Mouse (Mus musculus) heart, embryonic 11.5 days (tissue): ENCODE data around the gene Hoxa1. TPM values are rescaled to one million over a fixed set of nuclear protein-coding genes. Genes with fewer than 3 reads are reported as not detected.

Experiments used
- ATAC-seq: fragments of 200-750 bp; cut with Nextera tagmentation; replicated peaks from 2 replicates; pipeline ENCODE4 v1.8.0; 2017; ENCODE audit warnings: moderate library complexity; ENCODE audit not compliant: insufficient number of reproducible peaks, low FRiP score, low TSS enrichment
- H3K27ac ChIP-seq: fragments of 300-500 bp; sonication (generic); 2 replicates; pipeline ENCODE4 v1.5.1; 2014; ENCODE audit warnings: mild to moderate bottlenecking, low read depth, low read length
- H3K27me3 ChIP-seq: fragments of 300-500 bp; sonication (generic); 2 replicates; pipeline ENCODE4 v1.6.1; 2014; ENCODE audit warnings: mild to moderate bottlenecking, low read length, mixed read lengths; ENCODE audit not compliant: control insufficient read depth, insufficient read depth
- H3K36me3 ChIP-seq: fragments of 300-500 bp; sonication (generic); 2 replicates; pipeline ENCODE4 v1.6.1; 2014; ENCODE audit warnings: mild to moderate bottlenecking, low read length, moderate library complexity, mixed read lengths; ENCODE audit not compliant: control insufficient read depth, insufficient read depth
- H3K4me1 ChIP-seq: fragments of 300-500 bp; sonication (generic); 2 replicates; pipeline ENCODE4 v1.6.1; 2014; ENCODE audit warnings: low read length; ENCODE audit not compliant: control insufficient read depth, insufficient read depth
- H3K4me2 ChIP-seq: fragments of 300-500 bp; sonication (generic); 2 replicates; pipeline ENCODE4 v1.6.1; 2014; ENCODE audit warnings: mild to moderate bottlenecking, moderate library complexity
- H3K4me3 ChIP-seq: fragments of 300-500 bp; sonication (generic); 2 replicates; pipeline ENCODE4 v1.5.1; 2014; ENCODE audit warnings: low read depth, low read length
- H3K9ac ChIP-seq: fragments of 300-500 bp; sonication (generic); 2 replicates; pipeline ENCODE4 v1.6.1; 2014; ENCODE audit warnings: mild to moderate bottlenecking, low read depth, low read length, moderate library complexity
- H3K9me3 ChIP-seq: fragments of 300-500 bp; sonication (generic); replicated peaks from 2 replicates; pipeline ENCODE4 v1.6.1; 2016; ENCODE audit warnings: low read length; ENCODE audit not compliant: control insufficient read depth
- WGBS: fragments of 180-500 bp; shearing (Covaris S2); extraction: QIAGEN DNeasy Blood & Tissue Kit; methylation state at CpG from one replicate; pipeline ENCODE4 v1.1.7; 2014; ENCODE audit not compliant: insufficient replicate concordance; 5-methylcytosine and 5-hydroxymethylcytosine counted together
- polyA plus RNA-seq: library from polyadenylated mRNA; unstranded; fragments of >200 nt; fragmentation: Nextera tagmentation; extraction: Ambion mirVana; gene quantifications from 2 replicates; pipeline ENCODE4 v1.2.1, GENCODE M21; 2014

Gene Hoxa1
- polyA plus RNA-seq, 1 experiment from 2014 or later = 1.2 TPM

GRCm38 (mm10) chr6:52191860-52192550 is 33.9 kb upstream of the Hoxa1 start:
- ATAC-seq = peak; percentile 59; the same call in 1 of the 2 replicates
- Histone ChIP-seq H3K27ac (peak overlapping the region; percentile 12; the same call in 1 of the 2 replicates), H3K4me1 (peaks cover 11% of the 10 kb centered on the region; the same call in 1 of the 2 replicates), H3K4me3 (peak overlapping the region; percentile 53), H3K4me2 (peak overlapping the region; percentile 78), H3K27me3 (peaks cover 97% of the 10 kb centered on the region), H3K9ac (peak overlapping the region; percentile 58; the same call in 1 of the 2 replicates), H3K9me3 (no peaks in the 10 kb centered on the region), H3K36me3 (no peaks in the 10 kb centered on the region)
- WGBS = 2% methylated on average over 27 of the region's 55 CpGs

- Histone ChIP-seq H3K27me3 (peaks cover 97% of the 10 kb centered on the region), H3K27ac (peak within 1 kb of the TSS; percentile 17; the same call in 1 of the 2 replicates)
- ATAC-seq = no peak
Observed at GRCm38 (mm10) chr6:52190906-52191810, 33.0 kb upstream of the Hoxa1 start, which contains the start of gene Hoxa4. Hoxa4 (minus strand) TSS chr6:52191753.

GRCm38 (mm10) chr6:52190410-52190809 is 32.3 kb upstream of the Hoxa1 start:
- H3K27me3 ChIP-seq = peaks cover 97% of the 10 kb centered on the region
- no peak overlapping the region for H3K27ac ChIP-seq
- H3K4me1 ChIP-seq = peaks cover 11% of the 10 kb centered on the region; the same call in 1 of the 2 replicates
- ATAC-seq = no peak
- H3K4me3 ChIP-seq = peak overlapping the region; percentile 53; the same call in 1 of the 2 replicates
- no peaks in the 10 kb centered on the region for H3K9me3 ChIP-seq
- peak overlapping the region; percentile 78 for H3K4me2 ChIP-seq
- 1% methylated on average over 23 of the region's 23 CpGs for WGBS
- no peaks in the 10 kb centered on the region for H3K36me3 ChIP-seq
- 0 out of 2 replicates have a peak overlapping the region, but pooled peaks have one; percentile 22 for H3K9ac ChIP-seq

More at GRCm38 (mm10) chr6:52190906-52191810, 33.0 kb upstream of the Hoxa1 start, which contains the start of gene Hoxa4:
- Histone ChIP-seq H3K4me1 (peaks cover 11% of the 10 kb centered on the region; the same call in 1 of the 2 replicates), H3K9me3 (no peaks in the 10 kb centered on the region), H3K9ac (peak within 1 kb of the TSS; percentile 61; the same call in 1 of the 2 replicates), H3K4me2 (peak within 1 kb of the TSS; percentile 78), H3K4me3 (peak within 1 kb of the TSS; percentile 53), H3K36me3 (no peaks in the 10 kb centered on the region)
- under 1% methylated on average over 59 of the region's 102 CpGs for WGBS

- peak overlapping the region; percentile 18; the same call in 1 of the 2 replicates for H3K4me3 ChIP-seq
- peaks cover 98% of the 10 kb centered on the region for H3K27me3 ChIP-seq
- ATAC-seq = no peak
- H3K9ac ChIP-seq = no peak overlapping the region
- WGBS = 6% methylated on average over 8 of the region's 8 CpGs
- no peak overlapping the region for H3K4me2 ChIP-seq
- no peak overlapping the region for H3K27ac ChIP-seq
- peaks cover 11% of the 10 kb centered on the region; the same call in 1 of the 2 replicates for H3K4me1 ChIP-seq
- no peaks in the 10 kb centered on the region for H3K36me3 ChIP-seq
- H3K9me3 ChIP-seq = no peaks in the 10 kb centered on the region
Observed at GRCm38 (mm10) chr6:52189909-52190308, 31.8 kb upstream of the Hoxa1 start.

GRCm38 (mm10) chr6:52189172-52189591 is 31.1 kb upstream of the Hoxa1 start:
- no peak for ATAC-seq
- peaks cover 11% of the 10 kb centered on the region; the same call in 1 of the 2 replicates for H3K4me1 ChIP-seq
- no peak overlapping the region for H3K27ac ChIP-seq
- H3K9ac ChIP-seq = no peak overlapping the region
- no peaks in the 10 kb centered on the region for H3K9me3 ChIP-seq
- H3K27me3 ChIP-seq = peaks cover 98% of the 10 kb centered on the region
- H3K4me3 ChIP-seq = no peak overlapping the region
- 16% methylated on average over 5 of the region's 5 CpGs for WGBS
- H3K36me3 ChIP-seq = no peaks in the 10 kb centered on the region
- no peak overlapping the region for H3K4me2 ChIP-seq

- 30% methylated on average over 1 of the region's 1 CpGs for WGBS
- Histone ChIP-seq H3K4me3 (no peak overlapping the region), H3K27ac (no peak overlapping the region), H3K27me3 (peaks cover 100% of the 10 kb centered on the region), H3K9ac (no peak overlapping the region), H3K4me2 (no peak overlapping the region), H3K36me3 (no peaks in the 10 kb centered on the region), H3K4me1 (peaks cover 4% of the 10 kb centered on the region; the same call in 1 of the 2 replicates), H3K9me3 (no peaks in the 10 kb centered on the region)
- no peak for ATAC-seq
Observed at GRCm38 (mm10) chr6:52186500-52186899, 28.4 kb upstream of the Hoxa1 start.

GRCm38 (mm10) chr6:52185834-52186233 is 27.7 kb upstream of the Hoxa1 start:
- WGBS = 14% methylated on average over 3 of the region's 3 CpGs
- no peak overlapping the region for H3K4me2 ChIP-seq
- no peak for ATAC-seq
- no peak overlapping the region for H3K4me3 ChIP-seq
- no peak overlapping the region for H3K27ac ChIP-seq
- H3K9ac ChIP-seq = no peak overlapping the region
- no peaks in the 10 kb centered on the region for H3K4me1 ChIP-seq
- no peaks in the 10 kb centered on the region for H3K36me3 ChIP-seq
- H3K9me3 ChIP-seq = no peaks in the 10 kb centered on the region
- H3K27me3 ChIP-seq = peaks cover 100% of the 10 kb centered on the region

- peak overlapping the region; percentile 22 for H3K4me2 ChIP-seq
- WGBS = 2% methylated on average over 19 of the region's 19 CpGs
Observed at GRCm38 (mm10) chr6:52185222-52185621, 27.1 kb upstream of the Hoxa1 start.

More at GRCm38 (mm10) chr6:52185222-52185621, 27.1 kb upstream of the Hoxa1 start:
- Histone ChIP-seq H3K9ac (no peak overlapping the region), H3K9me3 (no peaks in the 10 kb centered on the region), H3K27me3 (peaks cover 100% of the 10 kb centered on the region), H3K4me3 (no peak overlapping the region), H3K4me1 (no peaks in the 10 kb centered on the region), H3K27ac (no peak overlapping the region), H3K36me3 (no peaks in the 10 kb centered on the region)
- no peak for ATAC-seq
